Mouse (Mus musculus) heart, embryonic 13.5 days (tissue): Measurements from ENCODE around the gene Nat8f2. TPM values are rescaled to one million over a fixed set of nuclear protein-coding genes. Genes with fewer than 3 reads are reported as not detected.
"Not testable (repeated sequence)": the region's sequence is repeated elsewhere in the genome, so short reads cannot be mapped to it uniquely, and the experiment has no call there.

Experiments
- ATAC-seq: fragments of 200-750 bp; cut with Nextera tagmentation; 2 replicates; pipeline ENCODE4 v1.8.0; 2017; ENCODE audit warnings: moderate TSS enrichment; ENCODE audit not compliant: insufficient number of reproducible peaks, low FRiP score, low TSS enrichment; ENCODE audit errors: extremely low read depth
- H3K27ac ChIP-seq: fragments of 300-500 bp; sonication (generic); replicated peaks from 2 replicates; pipeline ENCODE4 v1.5.1; 2015; ENCODE audit warnings: moderate library complexity, mild to moderate bottlenecking, inconsistent platforms
- H3K27me3 ChIP-seq: fragments of 300-500 bp; sonication (generic); replicated peaks from 2 replicates; pipeline ENCODE4 v1.6.1; 2015; ENCODE audit warnings: mild to moderate bottlenecking, inconsistent platforms
- H3K36me3 ChIP-seq: fragments of 300-500 bp; sonication (generic); 2 replicates; pipeline ENCODE4 v1.6.1; 2015; ENCODE audit warnings: mild to moderate bottlenecking, inconsistent platforms
- H3K4me1 ChIP-seq: fragments of 300-500 bp; sonication (generic); 2 replicates; pipeline ENCODE4 v1.6.1; 2015; ENCODE audit warnings: inconsistent platforms
- H3K4me2 ChIP-seq: fragments of 300-500 bp; sonication (generic); 2 replicates; pipeline ENCODE4 v1.6.1; 2015; ENCODE audit warnings: inconsistent platforms, mild to moderate bottlenecking, moderate library complexity
- H3K4me3 ChIP-seq: fragments of 300-500 bp; sonication (generic); 2 replicates; pipeline ENCODE4 v1.5.1; 2015; ENCODE audit warnings: moderate library complexity, mild to moderate bottlenecking, inconsistent platforms
- H3K9ac ChIP-seq: fragments of 300-500 bp; sonication (generic); 2 replicates; pipeline ENCODE4 v1.6.1; 2015; ENCODE audit warnings: inconsistent platforms, mild to moderate bottlenecking, moderate library complexity
- H3K9me3 ChIP-seq: fragments of 300-500 bp; sonication (generic); 2 replicates; pipeline ENCODE4 v1.6.1; 2016; ENCODE audit warnings: inconsistent platforms
- WGBS: fragments of 180-500 bp; shearing (Covaris S2); methylation state at CpG from one replicate; pipeline ENCODE4 v1.1.7; 2015; ENCODE audit warnings: mixed read lengths; 5-methylcytosine and 5-hydroxymethylcytosine counted together
- polyA plus RNA-seq: library from polyadenylated mRNA; unstranded; fragments of >200 nt; fragmentation: Nextera tagmentation; extraction: Ambion mirVana; gene quantifications from 2 replicates; pipeline ENCODE4 v1.2.1, GENCODE M21; 2015

Nat8f2 gene
- polyA plus RNA-seq, 1 experiment from 2014 or later: not detected

DNA sequence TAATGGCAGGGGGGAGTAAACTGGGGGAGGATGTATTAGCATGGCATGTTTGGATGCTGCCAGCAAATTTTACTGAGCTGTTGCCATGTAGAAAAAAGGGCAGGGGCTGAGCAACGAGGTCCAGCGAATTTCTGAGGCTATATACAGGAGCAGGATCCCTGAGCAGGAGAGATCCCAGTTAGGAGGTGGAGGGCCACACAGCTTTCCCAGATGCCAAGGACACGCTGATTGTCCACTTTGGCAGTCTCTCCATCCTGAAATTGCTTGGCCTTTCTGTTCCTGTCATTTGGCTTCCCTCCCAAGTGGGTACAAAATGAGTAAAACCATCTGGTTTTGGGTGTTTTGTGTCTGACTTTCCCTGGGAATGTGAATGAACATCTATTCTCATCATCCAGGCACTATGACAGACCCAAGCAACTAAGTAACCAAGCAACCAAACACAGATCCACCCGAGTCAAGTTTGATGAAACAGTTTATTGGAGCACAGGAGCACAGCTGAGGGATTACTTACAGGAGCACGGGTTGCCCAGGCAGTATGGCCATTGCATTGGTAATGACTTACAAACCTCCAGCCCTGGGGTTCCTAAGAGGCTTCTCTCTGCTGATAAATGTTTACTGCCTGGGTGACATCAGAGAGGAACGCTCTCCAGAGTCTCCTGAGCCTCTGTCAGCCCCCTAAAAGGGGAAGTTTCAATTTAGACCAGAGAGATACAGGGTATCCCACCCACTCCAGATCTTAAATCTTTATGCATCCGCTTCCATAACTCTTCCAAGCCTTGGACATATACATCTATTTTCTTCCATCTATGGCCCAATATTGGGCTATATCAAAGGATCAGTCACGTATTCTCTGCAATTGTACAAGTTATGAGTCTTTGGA, 29.9 kb upstream of the Nat8f2 start:
- H3K9ac ChIP-seq, H3K9me3 ChIP-seq, H3K27ac ChIP-seq, H3K4me2 ChIP-seq, H3K4me3 ChIP-seq, H3K27me3 ChIP-seq, H3K4me1 ChIP-seq, ATAC-seq, H3K36me3 ChIP-seq: not testable (repeated sequence)
- 71% methylated on average over 7 of the region's 8 CpGs for WGBS

DNA sequence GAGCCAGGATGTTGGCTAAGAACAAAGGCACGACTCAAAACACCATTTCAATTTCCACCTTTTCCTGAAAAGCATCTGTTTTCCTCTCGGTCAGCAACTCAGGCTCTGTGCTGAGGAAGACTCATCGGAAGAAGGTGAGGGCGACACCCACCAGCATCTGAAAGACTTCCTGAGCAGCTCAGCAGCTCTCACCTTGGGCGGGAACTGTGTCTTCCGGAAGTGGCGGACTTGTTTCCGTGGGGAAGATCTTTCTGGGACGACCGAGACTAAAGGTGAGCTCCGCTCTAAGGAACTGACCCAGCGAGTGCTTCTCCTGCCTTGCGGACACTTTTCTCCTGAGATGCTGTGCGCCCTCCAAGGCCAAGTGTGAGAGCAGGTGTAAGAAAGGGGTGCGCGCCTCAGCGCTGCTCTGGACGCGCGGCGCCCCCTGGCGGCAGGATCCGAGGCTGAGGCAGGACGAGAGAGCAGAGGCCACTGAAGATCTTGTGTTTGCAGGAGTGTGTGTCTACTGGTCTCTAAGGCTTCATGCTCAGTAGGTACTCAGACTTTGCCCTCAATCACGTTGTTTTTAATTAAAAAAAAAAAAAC, 26.2 kb upstream of the Nat8f2 start:
- not testable (repeated sequence) for ATAC-seq, H3K36me3 ChIP-seq, H3K27me3 ChIP-seq, H3K4me2 ChIP-seq, H3K9ac ChIP-seq, H3K4me3 ChIP-seq, H3K4me1 ChIP-seq, H3K27ac ChIP-seq
- peaks cover 18% of the 10 kb centered on the region for H3K9me3 ChIP-seq
- 67% methylated on average over 25 of the region's 25 CpGs for WGBS

DNA sequence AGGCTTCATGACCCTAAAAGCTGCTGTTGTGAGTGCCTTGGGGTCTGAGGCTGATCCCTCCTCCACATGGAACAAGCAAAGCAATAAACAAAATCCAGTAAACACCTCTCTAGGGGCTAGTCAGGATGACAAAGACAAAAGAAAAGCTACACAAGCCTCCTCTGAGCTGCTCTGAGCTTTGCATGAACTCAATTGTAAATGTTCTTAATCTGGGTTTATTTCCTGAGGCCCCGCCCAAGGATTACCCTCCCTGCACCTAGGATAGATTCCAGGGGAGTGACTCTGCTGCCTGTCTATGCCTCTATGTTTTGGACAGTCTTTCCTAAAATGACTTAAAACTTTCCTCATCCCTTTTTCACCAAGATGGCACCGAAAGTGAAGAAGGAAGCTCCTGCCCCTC, 20.0 kb upstream of the Nat8f2 start:
- H3K4me2 ChIP-seq: no peak overlapping the region
- no peak overlapping the region for H3K27ac ChIP-seq
- peaks cover 23% of the 10 kb centered on the region for H3K9me3 ChIP-seq
- WGBS: 77% methylated on average over 2 of the region's 2 CpGs
- no peak overlapping the region for H3K4me3 ChIP-seq
- H3K9ac ChIP-seq: no peak overlapping the region
- no peaks in the 10 kb centered on the region for H3K4me1 ChIP-seq
- ATAC-seq: no peak
- H3K36me3 ChIP-seq: no peaks in the 10 kb centered on the region
- H3K27me3 ChIP-seq: no peaks in the 10 kb centered on the region

GRCm38 (mm10) chr6:85884311-85884710, 15.4 kb upstream of the Nat8f2 start:
- Histone ChIP-seq H3K4me2 (no peak overlapping the region), H3K9me3 (peaks cover 24% of the 10 kb centered on the region), H3K36me3 (no peaks in the 10 kb centered on the region), H3K27ac (no peak overlapping the region), H3K9ac (no peak overlapping the region), H3K27me3 (no peaks in the 10 kb centered on the region), H3K4me1 (no peaks in the 10 kb centered on the region), H3K4me3 (no peak overlapping the region)
- WGBS: 92% methylated on average over 1 of the region's 1 CpGs
- ATAC-seq: no peak

GRCm38 (mm10) chr6:85883246-85883645, 14.3 kb upstream of the Nat8f2 start:
- ATAC-seq, H3K4me1 ChIP-seq, H3K27ac ChIP-seq, H3K4me3 ChIP-seq, H3K9ac ChIP-seq, H3K36me3 ChIP-seq, H3K27me3 ChIP-seq, H3K4me2 ChIP-seq: not testable (repeated sequence)
- 87% methylated on average over 9 of the region's 9 CpGs for WGBS
- H3K9me3 ChIP-seq: peaks cover 24% of the 10 kb centered on the region

DNA sequence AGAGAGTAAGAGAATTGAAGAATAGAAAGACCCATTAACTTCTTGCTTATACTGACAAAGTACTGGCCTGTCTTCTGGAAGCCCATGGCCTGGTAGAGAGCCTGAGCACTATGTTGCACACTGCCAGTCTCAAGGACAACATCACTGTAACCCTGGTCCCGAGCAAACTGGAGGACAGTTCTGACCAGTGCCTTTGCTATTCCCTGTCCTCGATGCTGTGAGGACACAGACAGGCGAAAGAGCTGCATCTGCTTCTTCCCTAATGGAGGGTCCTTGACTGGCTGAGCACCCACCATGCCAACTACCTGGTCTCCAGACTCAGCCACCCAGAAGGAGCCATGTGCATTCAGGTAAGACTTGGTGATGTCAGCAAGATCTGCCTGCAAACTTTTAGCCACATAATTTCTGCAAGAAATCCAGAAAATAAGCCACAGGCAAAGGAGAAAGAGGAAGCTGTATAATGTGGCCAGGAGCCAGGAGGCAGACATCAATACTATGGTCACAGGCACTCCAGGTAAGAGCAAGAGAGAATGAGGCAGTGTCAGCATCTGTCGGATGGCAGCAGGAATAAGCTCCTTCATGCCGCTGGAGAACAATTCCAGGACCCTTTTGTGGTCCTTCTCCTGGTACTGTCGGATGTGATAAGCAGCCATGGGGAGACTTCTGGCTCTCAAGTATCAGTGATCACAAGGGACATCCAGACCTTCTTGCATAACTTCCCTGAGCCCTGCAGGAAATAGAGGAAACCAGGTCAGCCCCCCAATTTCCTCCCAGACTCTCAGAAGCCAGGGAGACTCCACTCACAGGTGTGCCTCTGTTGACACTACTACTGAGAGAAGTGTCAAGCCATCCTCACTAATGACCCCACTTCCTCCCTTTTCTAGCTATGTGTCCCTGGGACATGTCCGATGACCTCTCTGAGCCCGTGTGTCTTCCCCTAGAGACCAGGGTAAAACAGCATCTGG, 950 bp downstream of the Nat8f2 start:
- Histone ChIP-seq H3K9ac (no peak overlapping the region), H3K9me3 (no peaks in the 10 kb centered on the region), H3K4me2 (no peak overlapping the region), H3K27ac (no peak overlapping the region), H3K4me1 (no peaks in the 10 kb centered on the region), H3K27me3 (no peaks in the 10 kb centered on the region), H3K4me3 (no peak overlapping the region), H3K36me3 (no peaks in the 10 kb centered on the region)
- ATAC-seq: no peak
- 69% methylated on average over 8 of the region's 8 CpGs for WGBS

GRCm38 (mm10) chr6:85866995-85867394, 2.0 kb downstream of the Nat8f2 start:
- H3K27ac ChIP-seq, H3K9me3 ChIP-seq: not testable (repeated sequence)

GRCm38 (mm10) chr6:85866166-85866565, 2.8 kb downstream of the Nat8f2 start:
- ATAC-seq, H3K9ac ChIP-seq, H3K4me1 ChIP-seq, H3K36me3 ChIP-seq, H3K27me3 ChIP-seq, H3K9me3 ChIP-seq, H3K4me2 ChIP-seq, H3K27ac ChIP-seq, H3K4me3 ChIP-seq: not testable (repeated sequence)
- 79% methylated on average over 3 of the region's 3 CpGs for WGBS

More at GRCm38 (mm10) chr6:85866995-85867394, 2.0 kb downstream of the Nat8f2 start:
- not testable (repeated sequence) for ATAC-seq, H3K9ac ChIP-seq, H3K4me1 ChIP-seq, H3K27me3 ChIP-seq, H3K36me3 ChIP-seq, H3K4me2 ChIP-seq, H3K4me3 ChIP-seq
- 19% methylated on average over 1 of the region's 1 CpGs for WGBS

- not testable (repeated sequence) for H3K27ac ChIP-seq, H3K4me2 ChIP-seq, H3K9me3 ChIP-seq, H3K4me3 ChIP-seq, ATAC-seq, H3K9ac ChIP-seq, H3K27me3 ChIP-seq, H3K36me3 ChIP-seq, H3K4me1 ChIP-seq
- 65% methylated on average over 5 of the region's 7 CpGs for WGBS
Observed at GRCm38 (mm10) chr6:85864900-85865639, 3.9 kb downstream of the Nat8f2 start.

DNA sequence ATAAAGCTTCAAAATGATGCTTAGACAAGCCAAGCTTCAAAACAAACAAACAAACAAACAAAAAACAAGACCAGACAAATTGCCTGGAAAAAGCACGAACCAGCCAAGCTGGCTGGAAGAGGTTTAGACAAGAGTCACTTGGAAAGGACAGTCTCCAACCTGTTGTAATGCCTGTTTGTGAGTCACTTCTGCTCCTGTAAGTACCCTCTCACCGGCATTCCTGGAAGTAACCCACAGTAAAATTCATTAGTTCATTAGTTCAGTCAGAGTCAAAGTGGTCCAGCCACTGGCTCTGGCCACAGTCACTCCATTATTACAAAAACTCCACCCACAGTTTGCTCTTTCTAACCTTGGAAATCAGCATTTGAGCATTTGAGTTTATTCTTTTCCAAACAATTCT, 5.1 kb downstream of the Nat8f2 start:
- 81% methylated on average over 2 of the region's 2 CpGs for WGBS
- Histone ChIP-seq H3K27me3 (no peaks in the 10 kb centered on the region), H3K9ac (no peak overlapping the region), H3K9me3 (no peaks in the 10 kb centered on the region), H3K4me2 (no peak overlapping the region), H3K36me3 (no peaks in the 10 kb centered on the region), H3K4me1 (no peaks in the 10 kb centered on the region), H3K27ac (no peak overlapping the region), H3K4me3 (no peak overlapping the region)
- no peak for ATAC-seq

DNA sequence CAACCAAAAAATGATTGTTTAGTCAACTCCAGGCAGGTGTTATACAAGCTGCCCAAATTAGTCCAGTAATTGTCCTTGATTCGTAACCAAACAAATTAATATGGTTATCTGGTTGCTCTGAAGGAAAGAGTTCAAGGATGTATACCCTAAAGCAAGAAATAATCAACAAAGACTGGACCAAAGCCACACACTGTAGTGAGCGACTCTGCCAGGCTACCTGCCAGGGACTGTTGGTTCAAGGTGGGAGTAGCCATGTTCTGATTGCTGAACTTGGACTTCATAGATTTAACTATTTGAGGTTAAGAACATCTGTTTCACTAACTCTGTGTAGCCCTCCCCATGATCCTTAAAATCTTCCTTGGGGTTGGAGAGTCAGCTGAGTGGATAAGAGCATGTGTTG, 5.8 kb downstream of the Nat8f2 start:
- H3K4me1 ChIP-seq: no peaks in the 10 kb centered on the region
- no peaks in the 10 kb centered on the region for H3K9me3 ChIP-seq
- ATAC-seq: no peak
- no peaks in the 10 kb centered on the region for H3K36me3 ChIP-seq
- WGBS: 77% methylated on average over 2 of the region's 2 CpGs
- H3K9ac ChIP-seq: no peak overlapping the region
- no peak overlapping the region for H3K4me2 ChIP-seq
- no peak overlapping the region for H3K4me3 ChIP-seq
- 0 out of 2 replicates have a peak, but pooled peaks cover 3% of the 10 kb centered on the region for H3K27me3 ChIP-seq
- H3K27ac ChIP-seq: no peak overlapping the region
